Mouse (Mus musculus): ENCODE measurements at regions not wholly inside any gene's neighbourhood (a gene's known extent, or its start where the extent isn't known, plus 50 kb on each side); places are given as distances from the start of the nearest gene placed in this dataset.

- TF ChIP-seq CTCF (conservative IDR thresholded peaks at IDR 0.05; ENCODE audit: low read length): no peak
- no peak for TF ChIP-seq NANOG (IDR thresholded peaks at IDR 0.05; ENCODE audit: borderline replicate concordance, low read length)
These were observed 244.7 kb upstream of the Hs6st1 start for GRCm38 (mm10) chr1:35823496-35823895.

Data from E14TG2a.4 (cell line).